Mouse (Mus musculus) embryonic facial prominence, embryonic 12.5 days (tissue): ENCODE results near the gene Kcnq5. TPM values are rescaled to one million over a fixed set of nuclear protein-coding genes. Genes with fewer than 3 reads are reported as not detected.

Experiments used
- ATAC-seq: fragments of 200-750 bp; cut with Nextera tagmentation; 2 replicates; pipeline ENCODE4 v1.8.0; 2017; ENCODE audit not compliant: insufficient number of reproducible peaks, insufficient read depth, low FRiP score, low TSS enrichment
- H3K27ac ChIP-seq: fragments of 300-500 bp; sonication (generic); 2 replicates; pipeline ENCODE4 v1.5.1; 2016; ENCODE audit warnings: mild to moderate bottlenecking
- H3K27me3 ChIP-seq: fragments of 300-500 bp; sonication (generic); 2 replicates; pipeline ENCODE4 v1.6.1; 2016; ENCODE audit warnings: mild to moderate bottlenecking, moderate library complexity
- H3K36me3 ChIP-seq: fragments of 300-500 bp; sonication (generic); 2 replicates; pipeline ENCODE4 v1.6.1; 2016; ENCODE audit warnings: mild to moderate bottlenecking
- H3K4me1 ChIP-seq: fragments of 300-500 bp; sonication (generic); 2 replicates; pipeline ENCODE4 v1.6.1; 2016
- H3K4me2 ChIP-seq: fragments of 300-500 bp; sonication (generic); replicated peaks from 2 replicates; pipeline ENCODE4 v1.6.1; 2016; ENCODE audit warnings: mild to moderate bottlenecking, moderate library complexity
- H3K4me3 ChIP-seq: fragments of 300-500 bp; sonication (generic); 2 replicates; pipeline ENCODE4 v1.5.1; 2016; ENCODE audit warnings: mild to moderate bottlenecking
- H3K9ac ChIP-seq: fragments of 300-500 bp; sonication (generic); 2 replicates; pipeline ENCODE4 v1.6.1; 2016; ENCODE audit warnings: mild to moderate bottlenecking, moderate library complexity
- H3K9me3 ChIP-seq: fragments of 300-500 bp; sonication (generic); 2 replicates; pipeline ENCODE4 v1.6.1; 2016; ENCODE audit warnings: mild to moderate bottlenecking, moderate library complexity
- WGBS: fragments of 180-500 bp; shearing (Covaris S2); methylation state at CpG from one replicate; pipeline ENCODE4 v1.1.7; 2016; 5-methylcytosine and 5-hydroxymethylcytosine counted together
- polyA plus RNA-seq: library from polyadenylated mRNA; unstranded; fragments of >200 nt; fragmentation: Nextera tagmentation; extraction: Ambion mirVana; gene quantifications from 2 replicates; pipeline ENCODE4 v1.2.1, GENCODE M21; 2016

The Kcnq5 gene
- polyA plus RNA-seq, 1 experiment from 2014 or later = 3.3 TPM

DNA sequence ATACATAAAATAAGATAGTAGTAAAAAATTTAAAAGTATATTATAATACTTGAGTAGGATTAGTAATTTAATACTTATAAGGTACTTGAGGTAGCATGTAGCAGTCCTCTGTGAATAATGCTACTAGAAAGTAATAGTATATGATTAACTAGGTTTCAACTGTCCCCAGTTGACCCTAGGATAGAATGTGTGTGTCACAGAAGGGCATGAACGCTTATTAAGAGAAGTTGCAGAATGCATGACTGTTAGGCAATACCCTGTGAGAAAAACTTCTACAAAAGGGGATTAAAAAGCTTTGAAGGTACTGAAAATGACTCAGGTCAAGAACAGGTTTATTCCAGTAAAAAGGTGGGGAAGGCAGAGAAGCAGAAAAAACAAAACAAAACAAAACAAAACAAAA, 430.9 kb downstream of the Kcnq5 start:
- no peaks in the 10 kb centered on the region for H3K27me3 ChIP-seq
- 65% methylated on average over 1 of the region's 1 CpGs for WGBS
- no peaks in the 10 kb centered on the region for H3K36me3 ChIP-seq
- no peak overlapping the region for H3K27ac ChIP-seq
- no peak for ATAC-seq
- no peak overlapping the region for H3K9ac ChIP-seq
- H3K4me2 ChIP-seq = no peak overlapping the region
- no peak overlapping the region for H3K4me3 ChIP-seq
- no peaks in the 10 kb centered on the region for H3K4me1 ChIP-seq
- no peaks in the 10 kb centered on the region for H3K9me3 ChIP-seq

DNA sequence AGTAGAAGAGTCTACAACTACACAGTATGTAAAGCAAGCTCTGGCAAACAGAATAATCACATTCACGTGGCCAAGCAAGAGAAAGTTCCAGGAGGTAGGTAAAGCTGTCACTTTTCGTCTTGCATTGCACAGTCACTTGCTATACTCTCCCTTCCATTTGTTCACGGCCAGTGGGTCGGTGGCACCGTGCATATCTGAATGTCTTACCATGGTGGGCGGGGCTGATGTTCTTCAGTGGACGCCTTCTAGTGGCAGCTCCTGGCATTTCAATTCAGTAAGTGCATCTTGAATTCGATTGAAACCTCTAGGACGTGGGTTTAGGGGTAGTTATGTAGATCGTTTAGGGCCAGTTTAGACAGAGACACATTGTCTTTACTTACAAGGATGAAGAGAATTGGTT, 439.7 kb downstream of the Kcnq5 start:
- no peaks in the 10 kb centered on the region for H3K9me3 ChIP-seq
- no peak overlapping the region for H3K9ac ChIP-seq
- 53% methylated on average over 10 of the region's 10 CpGs for WGBS
- peaks cover 3% of the 10 kb centered on the region; the same call in 1 of the 2 replicates for H3K4me1 ChIP-seq
- peak overlapping the region; percentile 73 for H3K27ac ChIP-seq
- H3K36me3 ChIP-seq = no peaks in the 10 kb centered on the region
- no peak overlapping the region for H3K4me2 ChIP-seq
- peak; percentile 41; the same call in 1 of the 2 replicates for ATAC-seq
- H3K4me3 ChIP-seq = no peak overlapping the region
- H3K27me3 ChIP-seq = no peaks in the 10 kb centered on the region

DNA sequence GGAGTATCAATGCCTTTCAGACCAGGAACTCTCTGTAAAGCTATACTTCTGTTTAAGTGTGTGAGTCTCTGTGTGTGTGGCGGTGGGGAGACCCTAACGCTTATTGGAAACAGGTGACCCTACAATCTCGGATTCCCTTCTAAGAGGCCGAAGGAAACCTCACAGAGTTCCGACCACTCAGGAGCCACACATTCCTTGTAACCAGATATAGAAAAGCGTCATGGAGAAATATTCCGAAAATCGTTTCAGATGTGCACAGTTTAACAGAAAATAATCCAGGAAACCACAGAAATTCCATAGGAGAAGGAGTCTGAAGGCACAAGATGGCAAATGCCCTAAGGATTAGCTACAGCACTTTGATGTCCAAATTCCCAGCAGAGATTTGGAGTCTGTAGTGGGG, 440.3 kb downstream of the Kcnq5 start:
- peak; percentile 84; the same call in 1 of the 2 replicates for ATAC-seq
- peaks cover 3% of the 10 kb centered on the region; the same call in 1 of the 2 replicates for H3K4me1 ChIP-seq
- 28% methylated on average over 8 of the region's 8 CpGs for WGBS

GRCm38 (mm10) chr1:21520116-21520645, 441.6 kb downstream of the Kcnq5 start:
- Histone ChIP-seq H3K27me3 (no peaks in the 10 kb centered on the region), H3K36me3 (no peaks in the 10 kb centered on the region), H3K9me3 (no peaks in the 10 kb centered on the region), H3K9ac (no peak overlapping the region), H3K4me1 (peaks cover 3% of the 10 kb centered on the region; the same call in 1 of the 2 replicates), H3K4me3 (no peak overlapping the region), H3K27ac (no peak overlapping the region), H3K4me2 (no peak overlapping the region)
- WGBS = 76% methylated on average over 10 of the region's 10 CpGs
- no peak for ATAC-seq

More for the DNA sequence above, 440.3 kb downstream of the Kcnq5 start:
- Histone ChIP-seq H3K27me3 (no peaks in the 10 kb centered on the region), H3K27ac (no peak overlapping the region), H3K36me3 (no peaks in the 10 kb centered on the region), H3K4me3 (no peak overlapping the region), H3K4me2 (no peak overlapping the region), H3K9me3 (no peaks in the 10 kb centered on the region), H3K9ac (no peak overlapping the region)

GRCm38 (mm10) chr1:21506665-21507064, 455.1 kb downstream of the Kcnq5 start:
- H3K4me3 ChIP-seq = no peak overlapping the region
- 87% methylated on average over 7 of the region's 7 CpGs for WGBS

GRCm38 (mm10) chr1:21499815-21500534, 461.8 kb downstream of the Kcnq5 start:
- Histone ChIP-seq H3K4me2 (no peak overlapping the region), H3K9me3 (no peaks in the 10 kb centered on the region), H3K4me1 (0 out of 2 replicates have a peak, but pooled peaks cover 4% of the 10 kb centered on the region), H3K9ac (no peak overlapping the region), H3K27me3 (no peaks in the 10 kb centered on the region), H3K27ac (0 out of 2 replicates have a peak overlapping the region, but pooled peaks have one; percentile 41), H3K36me3 (no peaks in the 10 kb centered on the region), H3K4me3 (no peak overlapping the region)
- WGBS = 27% methylated on average over 10 of the region's 10 CpGs
- no peak for ATAC-seq

More at GRCm38 (mm10) chr1:21506665-21507064, 455.1 kb downstream of the Kcnq5 start:
- H3K36me3 ChIP-seq = no peaks in the 10 kb centered on the region
- H3K4me1 ChIP-seq = no peaks in the 10 kb centered on the region
- no peak for ATAC-seq
- H3K4me2 ChIP-seq = no peak overlapping the region
- H3K27me3 ChIP-seq = no peaks in the 10 kb centered on the region
- no peaks in the 10 kb centered on the region for H3K9me3 ChIP-seq
- no peak overlapping the region for H3K9ac ChIP-seq
- H3K27ac ChIP-seq = no peak overlapping the region

- Histone ChIP-seq H3K4me3 (no peak overlapping the region), H3K4me2 (no peak overlapping the region), H3K27ac (no peak overlapping the region), H3K9ac (no peak overlapping the region), H3K9me3 (no peaks in the 10 kb centered on the region), H3K27me3 (no peaks in the 10 kb centered on the region), H3K36me3 (no peaks in the 10 kb centered on the region), H3K4me1 (0 out of 2 replicates have a peak, but pooled peaks cover 4% of the 10 kb centered on the region)
- 87% methylated on average over 3 of the region's 3 CpGs for WGBS
- no peak for ATAC-seq
Measured at GRCm38 (mm10) chr1:21496307-21496706, 465.4 kb downstream of the Kcnq5 start.

DNA sequence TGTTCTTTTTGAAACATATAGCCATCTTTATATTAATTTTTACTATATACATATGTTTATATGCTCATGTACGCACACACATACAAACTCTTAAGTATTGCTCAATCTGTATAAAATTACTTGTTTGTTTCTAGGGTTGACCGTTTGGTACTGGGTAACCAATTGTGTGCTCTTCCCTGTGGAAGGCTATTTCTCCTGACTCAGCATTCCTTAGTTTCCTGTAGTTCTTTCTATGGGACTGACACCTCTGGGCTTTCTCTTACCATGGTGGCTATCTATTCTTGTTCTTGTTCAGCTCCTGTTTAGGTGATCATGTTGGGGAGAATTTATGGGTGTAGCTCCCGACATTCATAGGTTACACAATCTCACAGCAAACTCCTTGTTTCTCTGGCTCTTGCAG, 473.1 kb downstream of the Kcnq5 start:
- H3K27ac ChIP-seq = no peak overlapping the region
- no peak overlapping the region for H3K4me2 ChIP-seq
- no peaks in the 10 kb centered on the region for H3K27me3 ChIP-seq
- H3K9me3 ChIP-seq = no peaks in the 10 kb centered on the region
- no peak overlapping the region for H3K4me3 ChIP-seq
- H3K9ac ChIP-seq = no peak overlapping the region
- WGBS = 84% methylated on average over 3 of the region's 3 CpGs
- no peaks in the 10 kb centered on the region for H3K36me3 ChIP-seq
- H3K4me1 ChIP-seq = no peaks in the 10 kb centered on the region
- no peak for ATAC-seq

- no peak overlapping the region for H3K27ac ChIP-seq
- WGBS = 43% methylated on average over 5 of the region's 5 CpGs
- H3K9ac ChIP-seq = no peak overlapping the region
- no peak overlapping the region for H3K4me2 ChIP-seq
- H3K27me3 ChIP-seq = no peaks in the 10 kb centered on the region
- ATAC-seq = no peak
- H3K4me1 ChIP-seq = no peaks in the 10 kb centered on the region
- no peak overlapping the region for H3K4me3 ChIP-seq
- no peaks in the 10 kb centered on the region for H3K9me3 ChIP-seq
- H3K36me3 ChIP-seq = no peaks in the 10 kb centered on the region
Measured at GRCm38 (mm10) chr1:21486266-21486665, 475.5 kb downstream of the Kcnq5 start.

DNA sequence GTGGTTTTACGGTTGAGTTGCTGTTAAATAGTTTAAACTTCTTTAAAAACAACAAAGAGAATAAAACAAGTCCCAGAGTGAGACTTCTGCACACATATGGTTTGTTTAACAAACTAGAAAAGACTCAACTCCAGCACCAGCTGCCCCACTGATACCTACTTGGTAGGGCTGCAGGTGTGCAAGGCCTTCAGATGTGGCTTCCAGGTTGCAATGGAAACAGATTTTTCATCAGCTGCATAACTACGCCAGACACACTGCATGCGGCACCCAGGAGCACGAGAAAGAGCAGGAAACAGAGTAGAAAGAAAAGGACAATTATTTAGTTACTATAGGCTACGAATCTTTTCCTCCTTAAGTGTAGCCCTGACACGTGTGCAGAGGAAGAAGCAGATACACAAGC, 492.4 kb downstream of the Kcnq5 start:
- Histone ChIP-seq H3K27ac (no peak overlapping the region), H3K4me2 (no peak overlapping the region), H3K27me3 (no peaks in the 10 kb centered on the region), H3K4me1 (no peaks in the 10 kb centered on the region), H3K9ac (no peak overlapping the region), H3K36me3 (no peaks in the 10 kb centered on the region), H3K9me3 (no peaks in the 10 kb centered on the region), H3K4me3 (no peak overlapping the region)
- no peak for ATAC-seq
- WGBS = 76% methylated on average over 6 of the region's 6 CpGs

DNA sequence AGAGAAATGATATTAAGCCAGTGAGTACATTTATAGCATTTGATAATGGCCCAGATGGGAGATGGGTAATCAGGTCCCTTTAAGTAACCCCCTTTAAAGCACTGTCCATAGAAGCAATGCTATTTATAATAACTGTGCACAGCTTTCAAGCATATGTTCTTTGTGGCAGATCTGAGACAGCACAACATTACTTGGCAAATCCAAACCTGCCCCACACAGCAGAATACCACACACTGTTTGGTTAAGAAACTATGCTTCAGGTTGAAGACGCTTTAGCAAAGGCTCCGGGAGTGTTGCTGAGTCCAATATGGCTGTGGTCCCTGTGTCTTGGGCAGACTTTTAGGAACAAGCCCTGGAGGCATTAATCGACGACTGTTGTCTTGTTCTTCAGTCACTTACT, 495.3 kb downstream of the Kcnq5 start:
- Histone ChIP-seq H3K9me3 (no peaks in the 10 kb centered on the region), H3K9ac (no peak overlapping the region), H3K4me2 (no peak overlapping the region), H3K27ac (no peak overlapping the region), H3K4me3 (no peak overlapping the region), H3K4me1 (no peaks in the 10 kb centered on the region), H3K27me3 (no peaks in the 10 kb centered on the region), H3K36me3 (no peaks in the 10 kb centered on the region)
- WGBS = 79% methylated on average over 4 of the region's 4 CpGs
- ATAC-seq = no peak
